Comparison of ENCODE assay signal across 10 mouse cellular contexts in the genomic region with DNA sequence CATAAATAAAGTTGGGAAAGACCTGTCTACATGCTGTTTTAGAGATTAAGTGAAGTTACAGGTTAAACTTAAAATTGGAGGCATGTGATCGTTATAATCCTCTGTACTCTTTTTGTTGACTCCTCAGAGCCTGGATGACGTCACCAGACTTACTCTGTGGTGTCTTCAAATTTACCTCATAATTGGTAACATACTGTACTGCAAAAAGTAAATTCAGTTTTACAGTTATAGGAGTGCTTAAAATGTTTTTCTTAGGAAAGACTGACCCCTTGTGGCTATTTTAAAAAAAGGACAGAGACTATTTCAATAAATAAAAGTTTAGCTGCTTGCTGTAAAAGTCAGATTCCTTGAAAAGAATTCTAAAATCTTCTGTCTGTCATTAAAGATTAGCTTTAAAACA. TPM values are rescaled to one million over a fixed set of nuclear protein-coding genes. Genes with fewer than 3 reads are reported as not detected.
DNase-seq lines count a peak whose midpoint lies in the region; ATAC-seq and TF ChIP-seq lines count a peak whose summit lies in the region.
"Had no signal": no experiment of that assay in that cellular context is flagged by ENCODE, and none has a peak within 500 bp of the region (broad histone marks: within the 10 kb centered on the region; RNA-seq: fewer than 3 reads in every experiment).

No protein-coding gene starts in this region.

- TF ChIP-seq CTCF in MEL (IDR thresholded peaks at IDR 0.05 in 2 of 3, conservative IDR thresholded peaks at IDR 0.05 in 1 of 3; ENCODE audit: control insufficient read depth in 1 of 3, insufficient read depth in 1 of 3, low read depth in 2 of 3, low read length in 3 of 3, poor library complexity in 1 of 3, severe bottlenecking in 1 of 3) = peak; percentile 31 to 89 (median 39); a peak in 4 of 6 replicates

- H3K9ac ChIP-seq in hindbrain, embryonic 11.5 days (ENCODE audit: low read depth, low read length) = no peak overlapping the region
- no peak overlapping the region for H3K9ac ChIP-seq in hindbrain, embryonic 13.5 days
- no peak overlapping the region for H3K9ac ChIP-seq in MEL (ENCODE audit: control insufficient read depth, low read depth, low read length, poor library complexity, severe bottlenecking)
- H3K9ac ChIP-seq: limb, embryonic 15.5 days had no signal

- no peak; the same call in none of the 2 replicates for TF ChIP-seq RAD21 in MEL (IDR thresholded peaks at IDR 0.05; ENCODE audit: low read depth, low read length)

- no peak for TF ChIP-seq EP300 in MEL (IDR thresholded peaks at IDR 0.05; ENCODE audit: low read depth in 1 of 2, low read length in 2 of 2)

- H3K36me3 ChIP-seq in hindbrain, embryonic 11.5 days (ENCODE audit: control insufficient read depth, insufficient read depth, low read length) = no peaks in the 10 kb centered on the region
- H3K36me3 ChIP-seq in hindbrain, embryonic 13.5 days = 0 out of 2 replicates have a peak, but pooled peaks cover 3% of the 10 kb centered on the region
- no peaks in the 10 kb centered on the region for H3K36me3 ChIP-seq in MEL (ENCODE audit: control insufficient read depth in 1 of 2, insufficient read depth in 2 of 2, low read length in 2 of 2)

- H3K27me3 ChIP-seq in hindbrain, embryonic 11.5 days (ENCODE audit: control insufficient read depth, insufficient read depth, low read length) = no peaks in the 10 kb centered on the region
- no peaks in the 10 kb centered on the region for H3K27me3 ChIP-seq in hindbrain, embryonic 13.5 days
- H3K27me3 ChIP-seq in MEL (ENCODE audit: control insufficient read depth in 1 of 2, insufficient read depth in 2 of 2, low read length in 2 of 2) = no peaks in the 10 kb centered on the region
- H3K27me3 ChIP-seq: limb, embryonic 15.5 days had no signal

- DNase-seq in hindbrain, embryonic 11.5 days (ENCODE audit: low spot score) = peak; percentile 40
- peak; percentile 79 for DNase-seq in 416B (ENCODE audit: low read depth)
- peak; percentile 84 for DNase-seq in MEL (ENCODE audit: low read depth, low spot score)
- DNase-seq in forelimb bud, embryonic 11.5 days (ENCODE audit: low read depth, low spot score) = peak; percentile 51
- no peak for DNase-seq in adrenal gland, adult 8-10 months
- no peak for DNase-seq in left cerebral cortex, adult 18-20 months (ENCODE audit: low spot score in 2 of 2)
- no peak for DNase-seq in gastrocnemius, postnatal 10 days
- DNase-seq: cerebellum, adult 11-12 months had no signal

- H3K4me1 ChIP-seq in hindbrain, embryonic 11.5 days (replicated peaks; ENCODE audit: control insufficient read depth, insufficient read depth, low read length) = no peaks in the 10 kb centered on the region
- H3K4me1 ChIP-seq in hindbrain, embryonic 13.5 days (replicated peaks) = no peaks in the 10 kb centered on the region
- H3K4me1 ChIP-seq in MEL (ENCODE audit: control insufficient read depth in 1 of 2, insufficient read depth in 2 of 2, low read length in 2 of 2) = no peaks in the 10 kb centered on the region
- H3K4me1 ChIP-seq: limb, embryonic 15.5 days had no signal

- no peaks in the 10 kb centered on the region for H3K9me3 ChIP-seq in hindbrain, embryonic 11.5 days (ENCODE audit: control insufficient read depth, low read length)
- H3K9me3 ChIP-seq in hindbrain, embryonic 13.5 days = no peaks in the 10 kb centered on the region
- H3K9me3 ChIP-seq in MEL (replicated peaks; ENCODE audit: insufficient read depth, low read length) = no peaks in the 10 kb centered on the region
- H3K9me3 ChIP-seq: limb, embryonic 15.5 days had no signal

- H3K27ac ChIP-seq in hindbrain, embryonic 11.5 days (ENCODE audit: low read depth, low read length) = no peak overlapping the region
- H3K27ac ChIP-seq in hindbrain, embryonic 13.5 days = no peak overlapping the region
- H3K27ac ChIP-seq in MEL (ENCODE audit: control insufficient read depth, low read depth, low read length) = no peak overlapping the region
- H3K27ac ChIP-seq: limb, embryonic 15.5 days had no signal

- no peak for TF ChIP-seq POLR2A in MEL (IDR thresholded peaks at IDR 0.05; ENCODE audit: control insufficient read depth in 1 of 2, insufficient read depth in 1 of 2, low read depth in 1 of 2, low read length in 2 of 2, poor library complexity in 1 of 2)

- no peak for ATAC-seq in hindbrain, embryonic 11.5 days (ENCODE audit: low FRiP score)
- no peak for ATAC-seq in hindbrain, embryonic 13.5 days (ENCODE audit: low FRiP score)

- H3K4me2 ChIP-seq in hindbrain, embryonic 11.5 days (replicated peaks; ENCODE audit: low read depth, low read length) = no peak overlapping the region
- no peak overlapping the region for H3K4me2 ChIP-seq in hindbrain, embryonic 13.5 days
- H3K4me2 ChIP-seq: limb, embryonic 15.5 days had no signal

- no peaks in the 10 kb centered on the region for H3K79me2 ChIP-seq in MEL (ENCODE audit: control insufficient read depth, insufficient read depth, low read length, poor library complexity)

- H3K4me3 ChIP-seq in hindbrain, embryonic 11.5 days (ENCODE audit: low read depth, low read length) = no peak overlapping the region
- no peak overlapping the region for H3K4me3 ChIP-seq in hindbrain, embryonic 13.5 days
- H3K4me3 ChIP-seq in MEL (ENCODE audit: control insufficient read depth in 1 of 2, insufficient read depth in 1 of 2, low read depth in 2 of 2, low read length in 2 of 2) = no peak overlapping the region
- H3K4me3 ChIP-seq: limb, embryonic 15.5 days had no signal

- 73% methylated on average over 2 of the region's 2 CpGs for WGBS in hindbrain, embryonic 11.5 days
- 76% methylated on average over 2 of the region's 2 CpGs for WGBS in hindbrain, embryonic 13.5 days

TF ChIP-seq in MEL, 35 proteins besides CTCF, POLR2A, EP300 and RAD21:
- TF ChIP-seq NELFE (IDR thresholded peaks at IDR 0.05; ENCODE audit: low read depth, low read length) = no peak
- TF ChIP-seq HCFC1 (IDR thresholded peaks at IDR 0.05; ENCODE audit: low read depth, low read length) = no peak
- peak; percentile 22; the same call in 1 of the 2 replicates for TF ChIP-seq MYC (IDR thresholded peaks at IDR 0.05; ENCODE audit: low read depth, low read length)
- peak; percentile 19; the same call in 1 of the 2 replicates for TF ChIP-seq SIN3A (IDR thresholded peaks at IDR 0.05; ENCODE audit: low read length)
- TF ChIP-seq MYB (IDR thresholded peaks at IDR 0.05; ENCODE audit: low read depth, low read length) = no peak
- TF ChIP-seq ZC3H11A (IDR thresholded peaks at IDR 0.05; ENCODE audit: low read depth, low read length) = peak; percentile 94
- TF ChIP-seq MAX (IDR thresholded peaks at IDR 0.05; ENCODE audit: low read length) = no peak
- peak; percentile 94 for TF ChIP-seq SMC3 (IDR thresholded peaks at IDR 0.05; ENCODE audit: low read depth, low read length)
- no peak for TF ChIP-seq GABPA (IDR thresholded peaks at IDR 0.05; ENCODE audit: low read depth, low read length)
- no peak for TF ChIP-seq MEF2A (IDR thresholded peaks at IDR 0.05; ENCODE audit: extremely low read depth, insufficient replicate concordance, low read depth, low read length, poor library complexity, severe bottlenecking)
- no peak for TF ChIP-seq MXI1 (IDR thresholded peaks at IDR 0.05; ENCODE audit: low read depth, low read length)
TF ChIP-seq in MEL: peak in this region for 4.

RNA-seq across cellular contexts. Expression of gene Atrnl1, which starts 32.1 kb away (rescaled TPM):
- 6.6 and 7.0 TPM in 2 replicates for polyA plus RNA-seq in hindbrain, embryonic 11.5 days (2014; fragmentation: Nextera tagmentation; extraction: Ambion mirVana)
- polyA plus RNA-seq in hindbrain, embryonic 13.5 days (2015; fragmentation: Nextera tagmentation; extraction: Ambion mirVana) = 7.6 and 7.9 TPM in 2 replicates
- total RNA-seq in MEL (2012; rRNA removed) = 8.2 and 9.3 TPM in 2 replicates
- 1 to 10 TPM in 1 of 2 experiments, not detected in 1; 6.4 TPM for polyA plus RNA-seq in MEL (2012; ENCODE audit: insufficient read depth in 1 of 2, insufficient read length in 2 of 2, low read depth in 1 of 2, low replicate concordance in 2 of 2, missing spikeins in 1 of 2)
- total RNA-seq in adrenal gland, adult 8-10 months (2022) = 10 to 100 TPM; 27.7 to 33.6 (median 30.5) TPM
- 100 to 1,000 TPM in 1 of 2 experiments, 10 to 100 TPM in 1; 99.0 to 112 TPM for total RNA-seq in left cerebral cortex, adult 18-20 months (2021)
- 10 to 100 TPM; 14.4 to 17.2 TPM for total RNA-seq in gastrocnemius, postnatal 10 days (2021)

Comparison
In these comparisons a context has a peak if more than half of its experiments do, and no peak if none do; other contexts are left out.
1. DNase-seq: peak in hindbrain, embryonic 11.5 days (single experiment), 416B (single experiment), MEL (single experiment) and forelimb bud, embryonic 11.5 days (single experiment); none in adrenal gland, adult 8-10 months (single experiment), left cerebral cortex, adult 18-20 months (0 of 2) and gastrocnemius, postnatal 10 days (single experiment).